Mouse (Mus musculus): ENCODE data around the gene Ppp1r9a.

The Ppp1r9a gene

GRCm38 (mm10) chr6:4956651-4957050, 53.9 kb downstream of the Ppp1r9a start:
- no peak for DNase-seq (ENCODE audit: low spot score)

DNA sequence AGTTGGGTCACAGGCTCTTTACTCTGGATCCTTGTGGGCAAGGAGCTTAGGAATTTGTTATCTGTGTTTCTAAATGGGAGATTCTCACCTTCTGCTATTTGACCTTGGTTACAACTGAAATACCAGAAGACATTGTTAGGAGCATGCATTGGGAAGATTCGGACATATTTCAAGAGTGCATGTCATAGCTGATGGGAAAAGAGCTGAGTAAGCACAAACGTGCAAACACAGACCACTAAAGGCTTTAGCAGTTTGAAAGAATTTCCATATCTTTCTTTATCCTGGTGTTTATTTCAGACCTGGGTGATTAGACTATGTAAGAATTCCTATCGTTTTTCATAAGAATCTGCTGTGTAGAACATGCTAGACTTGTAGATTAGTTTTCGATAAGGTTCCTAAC, 59.5 kb downstream of the Ppp1r9a start:
- no peak for DNase-seq (ENCODE audit: low spot score)

DNA sequence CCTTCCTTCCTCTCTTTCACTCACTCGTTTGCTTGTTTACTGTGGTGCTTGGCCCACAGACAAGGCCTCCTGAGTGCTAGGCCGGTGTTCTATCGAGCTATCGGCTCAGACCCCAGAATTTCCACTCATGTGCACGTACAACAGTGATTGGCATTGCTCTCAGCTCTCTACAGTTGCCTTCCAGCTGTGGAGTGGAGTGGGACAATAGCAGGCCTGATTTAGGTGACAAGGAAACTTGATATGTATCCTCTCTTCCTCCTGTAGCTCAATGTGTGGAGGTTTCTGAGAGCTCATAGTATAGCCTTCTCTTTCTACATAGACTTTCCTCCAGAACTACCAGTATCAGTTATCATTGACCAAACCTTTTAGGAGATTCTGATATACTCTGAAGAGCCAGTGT, 60.3 kb downstream of the Ppp1r9a start:
- DNase-seq (ENCODE audit: low spot score), result no peak

DNA sequence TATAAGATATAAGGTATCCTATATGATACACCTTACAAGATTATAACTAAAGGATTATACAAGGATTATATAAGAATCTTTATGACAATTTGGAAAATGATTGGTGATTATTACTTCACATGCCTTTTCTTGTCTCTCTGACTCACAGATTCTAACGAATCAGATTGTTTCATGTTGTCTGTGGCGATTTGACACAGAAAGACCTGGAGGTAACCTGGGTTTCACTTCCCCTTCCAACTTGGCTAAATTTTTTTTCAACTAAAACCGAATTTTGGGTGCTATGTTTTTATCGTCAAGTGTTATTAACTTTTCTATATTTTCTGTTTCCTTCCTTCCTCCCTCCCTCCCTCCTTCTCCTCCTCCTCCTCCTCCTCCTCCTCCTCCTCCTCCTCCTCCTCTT, 64.5 kb downstream of the Ppp1r9a start:
- no peak for DNase-seq (ENCODE audit: low spot score)

DNA sequence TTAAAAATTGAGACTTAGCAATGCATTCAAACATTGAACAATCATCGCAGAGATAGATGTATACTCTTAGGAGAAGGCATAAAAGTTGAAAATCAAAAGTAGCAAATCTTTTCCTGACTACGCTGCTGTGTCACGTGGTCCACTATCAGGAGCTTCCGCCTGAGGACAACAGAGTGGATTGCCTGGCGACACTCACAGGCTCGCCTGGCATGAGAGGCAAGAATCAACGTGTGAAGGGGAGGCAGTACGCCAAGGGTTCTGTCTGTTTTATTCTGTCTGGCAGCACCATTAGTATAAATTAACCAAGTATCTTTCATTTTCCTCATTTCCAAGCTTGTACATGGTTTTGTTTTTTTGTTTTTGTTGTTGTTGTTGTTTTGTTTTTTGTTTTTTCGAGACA, 68.5 kb downstream of the Ppp1r9a start:
- DNase-seq (ENCODE audit: low spot score), result no peak

DNA sequence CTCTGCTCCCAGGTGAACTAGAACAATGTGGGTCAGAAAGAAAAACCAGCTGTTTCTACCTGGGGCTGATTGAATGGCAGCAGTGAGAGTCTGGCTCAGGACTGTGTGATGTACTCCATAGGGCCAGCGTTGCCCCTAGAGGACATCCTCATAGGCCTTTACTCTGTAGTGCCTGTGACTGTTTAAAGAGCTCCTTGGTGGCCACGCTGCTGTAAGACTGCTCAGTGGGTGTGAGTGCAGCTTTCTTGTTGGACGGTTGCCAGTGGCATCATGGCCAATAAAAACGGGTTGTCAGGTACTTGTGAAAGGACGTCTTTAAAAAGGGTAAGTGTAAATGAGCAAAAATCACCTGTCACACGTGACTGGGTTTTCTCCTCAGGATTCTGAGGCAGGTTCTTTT, 70.1 kb downstream of the Ppp1r9a start:
- DNase-seq (ENCODE audit: low spot score), result peak; percentile 23

DNA sequence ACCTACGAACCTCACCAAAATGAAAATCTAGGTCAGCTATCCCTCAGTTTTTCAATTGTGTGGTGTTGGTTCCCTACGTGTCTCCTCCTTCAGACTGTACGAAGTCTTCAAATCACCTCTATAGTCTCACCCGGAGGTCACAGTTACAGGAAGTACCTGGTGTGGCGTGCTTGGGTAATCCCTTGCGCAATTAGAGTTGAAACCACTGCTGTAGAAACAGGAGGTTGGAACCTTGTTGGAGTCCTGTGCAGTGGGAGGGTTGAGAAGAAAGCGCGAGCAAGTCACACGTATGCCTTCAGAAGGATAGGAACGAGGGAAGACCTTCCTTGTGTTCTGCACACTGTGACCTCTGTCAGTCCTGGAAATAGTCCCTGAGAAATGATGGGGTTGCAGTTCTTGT, 70.6 kb downstream of the Ppp1r9a start:
- no peak for DNase-seq (ENCODE audit: low spot score)

DNA sequence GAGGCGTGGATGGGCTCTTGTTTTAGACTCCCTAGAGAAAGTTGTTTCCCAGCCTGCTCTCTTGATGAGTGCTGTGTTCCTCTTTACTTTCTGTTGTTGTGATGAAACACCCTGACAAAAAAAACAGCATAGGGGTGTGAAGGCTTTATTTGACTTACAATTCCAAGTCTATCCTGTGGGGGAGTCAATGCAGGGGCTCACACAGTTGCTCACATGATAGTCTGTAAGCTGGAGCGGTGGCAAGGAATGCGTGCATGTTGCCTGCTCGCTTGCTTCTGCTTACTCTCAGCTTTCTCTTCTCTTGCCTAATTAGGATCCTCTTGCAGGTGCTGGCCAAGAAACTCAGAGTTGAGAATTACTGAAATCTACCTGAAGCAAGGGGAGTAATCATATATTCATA, 74.8 kb downstream of the Ppp1r9a start:
- no peak for DNase-seq (ENCODE audit: low spot score)

DNA sequence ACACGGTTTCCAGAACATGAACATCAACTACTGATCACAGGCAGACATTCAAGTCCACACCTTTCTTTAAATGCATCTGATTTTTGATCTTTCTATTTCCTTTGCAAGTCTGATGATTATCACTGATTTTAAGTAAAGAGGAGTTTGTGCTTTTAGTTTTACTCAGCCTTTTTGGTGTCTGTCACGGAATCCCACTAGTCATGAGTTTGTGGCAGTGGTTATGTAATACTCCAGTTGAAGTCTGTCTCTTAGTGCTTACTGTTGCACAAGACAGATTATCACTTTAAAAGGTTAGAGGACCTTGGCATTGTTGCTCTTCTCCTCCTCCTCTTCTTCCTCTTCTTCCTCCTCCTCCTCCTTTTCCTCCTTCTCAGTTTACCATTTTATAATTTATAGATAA, 75.5 kb downstream of the Ppp1r9a start:
- DNase-seq (ENCODE audit: low spot score), result no peak

- no peak for DNase-seq (ENCODE audit: low spot score)
These were observed 76.2 kb downstream of the Ppp1r9a start for GRCm38 (mm10) chr6:4978897-4979296.

GRCm38 (mm10) chr6:4980113-4980512, 77.4 kb downstream of the Ppp1r9a start:
- DNase-seq (ENCODE audit: low spot score), result no peak

DNA sequence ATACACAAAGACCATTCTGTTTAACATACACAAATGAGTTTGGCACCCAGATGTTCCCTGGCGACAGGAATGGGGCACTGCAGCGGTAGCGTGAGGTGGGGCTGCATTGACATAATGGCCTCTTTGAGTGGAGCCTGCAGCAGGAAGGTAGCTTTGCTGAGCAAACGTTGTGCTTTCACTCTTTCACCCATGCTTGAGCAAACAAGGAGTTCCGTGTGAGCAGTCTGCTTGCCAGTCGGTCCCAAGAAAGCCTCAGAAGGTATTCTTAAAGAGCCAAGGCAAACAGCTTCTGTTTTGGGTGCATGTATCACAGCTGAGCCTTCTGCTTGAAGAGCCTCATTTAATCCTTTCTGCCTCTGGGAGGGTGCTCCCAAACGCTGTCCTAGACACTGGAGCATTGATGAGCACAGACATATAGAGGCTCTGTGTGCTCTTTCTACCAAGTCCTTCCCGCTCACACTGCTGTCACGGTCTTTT, 80.0 kb downstream of the Ppp1r9a start:
- no peak for DNase-seq (ENCODE audit: low spot score)

DNA sequence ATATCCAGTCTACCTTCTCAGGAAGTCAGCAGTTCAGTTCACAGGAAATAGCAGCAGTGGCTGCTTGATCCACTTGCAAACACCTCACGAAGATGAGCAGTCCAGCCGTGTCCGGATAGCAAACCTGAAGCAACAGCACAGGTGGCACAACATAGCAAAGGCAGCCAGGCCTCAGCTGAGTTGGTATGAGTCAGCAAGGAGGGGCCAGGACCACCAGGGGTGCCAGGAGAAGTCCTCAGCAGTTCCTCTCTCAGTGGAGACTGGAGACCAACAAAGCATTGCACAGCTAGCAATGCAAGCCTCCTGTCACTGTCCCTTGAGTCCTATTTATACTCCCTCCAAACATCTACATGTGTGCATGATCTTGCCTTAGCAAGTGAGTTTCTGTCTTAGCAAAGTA, 83.0 kb downstream of the Ppp1r9a start:
- DNase-seq (ENCODE audit: low spot score), result no peak

DNA sequence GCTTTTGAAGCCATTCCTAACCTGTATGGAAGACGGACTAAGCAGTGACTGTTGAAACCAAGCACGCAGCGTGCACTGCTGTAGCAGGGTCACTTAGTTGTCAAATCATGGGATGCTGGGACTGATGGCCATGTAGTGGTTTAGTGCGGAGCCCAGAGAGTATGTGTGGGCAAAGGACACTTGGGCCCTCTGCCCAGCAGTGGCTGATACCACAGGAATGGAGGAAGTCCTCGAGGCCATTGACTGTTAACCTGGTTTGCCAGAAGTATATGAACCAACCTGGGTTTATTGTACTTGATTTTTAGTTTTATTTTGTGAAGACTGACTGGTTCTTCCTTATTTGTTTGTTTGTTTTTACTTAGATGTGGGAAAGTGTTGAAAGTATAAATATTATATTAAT, 84.4 kb downstream of the Ppp1r9a start:
- no peak for DNase-seq (ENCODE audit: low spot score)

DNA sequence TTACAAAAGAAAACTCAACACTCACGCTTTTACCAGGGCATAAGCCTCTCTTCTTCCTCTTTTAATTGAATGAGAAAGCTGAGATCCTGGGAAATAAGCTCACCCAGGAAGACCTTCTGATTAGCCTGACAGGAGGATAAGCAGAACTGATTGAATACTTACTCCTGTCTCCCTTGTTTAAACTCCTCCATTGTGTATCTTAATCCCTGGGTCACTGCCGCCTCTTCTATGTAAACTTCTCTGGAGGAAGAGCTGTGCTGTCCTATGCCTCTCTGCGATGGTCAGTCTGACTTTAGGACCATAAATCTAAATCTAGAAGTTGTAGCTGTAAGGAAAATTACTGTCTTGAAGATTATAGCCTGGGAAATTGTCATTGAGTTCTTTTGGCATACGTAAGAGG, 86.0 kb downstream of the Ppp1r9a start:
- no peak for DNase-seq (ENCODE audit: low spot score)

DNA sequence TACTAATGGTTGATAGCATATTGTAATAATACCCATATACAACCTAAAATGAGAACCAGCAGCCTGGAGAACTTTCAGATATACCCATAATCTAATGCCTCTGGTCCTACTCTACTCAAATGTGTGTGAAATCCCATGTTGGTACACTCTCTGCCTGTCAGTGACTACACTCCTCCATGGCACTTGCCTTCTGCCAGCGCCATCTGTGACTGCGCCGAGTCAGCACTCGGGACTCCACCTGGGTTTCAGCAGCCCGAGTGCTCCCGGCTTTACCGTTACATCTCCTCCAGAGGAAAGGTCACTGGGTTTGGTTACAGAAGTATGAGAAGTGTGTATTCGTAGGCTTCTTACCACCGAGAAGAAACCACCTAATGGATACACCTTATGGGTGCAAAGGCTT, 89.6 kb downstream of the Ppp1r9a start:
- DNase-seq (ENCODE audit: low spot score), result no peak

DNA sequence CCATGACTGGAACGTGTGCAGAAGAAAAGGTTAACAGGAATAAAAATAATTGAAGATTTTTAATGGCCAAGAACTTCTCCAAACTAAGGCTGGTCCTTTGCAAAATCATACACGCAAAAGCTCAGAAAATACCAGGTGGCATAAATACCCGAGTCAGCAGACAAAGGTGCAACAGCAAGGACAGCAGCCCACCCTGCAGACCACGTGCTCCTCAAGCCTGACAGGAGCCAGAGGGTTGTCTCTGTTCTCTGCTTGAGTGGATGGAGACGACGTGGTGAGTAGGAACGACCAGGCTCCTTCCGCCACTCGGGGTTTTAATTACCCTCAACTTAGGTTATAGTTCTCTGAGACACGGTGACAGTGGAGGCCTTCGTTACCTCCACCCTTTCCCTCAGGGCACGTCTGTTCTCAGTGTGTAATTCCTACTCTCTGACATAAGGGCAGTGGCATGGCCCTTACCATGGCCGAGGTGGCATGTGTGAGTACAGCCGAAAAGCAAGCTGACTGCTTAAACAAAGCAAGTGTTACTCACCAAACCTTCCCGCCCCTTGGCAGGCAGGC, 91.0 kb downstream of the Ppp1r9a start:
- peak; percentile 54 for DNase-seq (ENCODE audit: low spot score)

GRCm38 (mm10) chr6:4994161-4994919, 91.6 kb downstream of the Ppp1r9a start:
- peak; percentile 55 for DNase-seq (ENCODE audit: low spot score)

- DNase-seq (ENCODE audit: low spot score), result no peak
These were observed 94.9 kb downstream of the Ppp1r9a start for GRCm38 (mm10) chr6:4997599-4997998.

GRCm38 (mm10) chr6:4998929-4999328, 96.2 kb downstream of the Ppp1r9a start:
- DNase-seq (ENCODE audit: low spot score), result no peak

DNA sequence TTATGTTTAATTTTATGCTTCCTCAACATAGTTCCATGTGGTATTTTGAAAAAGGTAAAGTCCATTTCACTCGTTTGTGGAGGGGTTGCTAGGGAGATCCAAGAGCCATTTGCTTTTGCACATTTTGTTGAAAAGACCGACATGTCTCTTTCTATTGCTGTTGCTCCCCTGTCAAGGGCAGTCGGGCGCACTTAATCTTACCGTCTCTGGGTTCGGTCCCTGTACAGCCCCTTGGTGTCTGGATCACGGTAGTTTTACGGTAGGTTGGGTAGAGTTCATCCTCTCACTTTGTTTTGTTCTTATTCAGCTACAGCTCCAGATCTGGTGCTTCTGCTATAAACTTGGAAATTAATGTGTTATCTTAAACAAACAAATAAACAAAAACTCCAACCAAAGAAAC, 98.1 kb downstream of the Ppp1r9a start:
- DNase-seq (ENCODE audit: low spot score), result no peak

- DNase-seq (ENCODE audit: low spot score), result peak; percentile 83
These were observed 103.0 kb downstream of the Ppp1r9a start for GRCm38 (mm10) chr6:5005491-5006275.

DNA sequence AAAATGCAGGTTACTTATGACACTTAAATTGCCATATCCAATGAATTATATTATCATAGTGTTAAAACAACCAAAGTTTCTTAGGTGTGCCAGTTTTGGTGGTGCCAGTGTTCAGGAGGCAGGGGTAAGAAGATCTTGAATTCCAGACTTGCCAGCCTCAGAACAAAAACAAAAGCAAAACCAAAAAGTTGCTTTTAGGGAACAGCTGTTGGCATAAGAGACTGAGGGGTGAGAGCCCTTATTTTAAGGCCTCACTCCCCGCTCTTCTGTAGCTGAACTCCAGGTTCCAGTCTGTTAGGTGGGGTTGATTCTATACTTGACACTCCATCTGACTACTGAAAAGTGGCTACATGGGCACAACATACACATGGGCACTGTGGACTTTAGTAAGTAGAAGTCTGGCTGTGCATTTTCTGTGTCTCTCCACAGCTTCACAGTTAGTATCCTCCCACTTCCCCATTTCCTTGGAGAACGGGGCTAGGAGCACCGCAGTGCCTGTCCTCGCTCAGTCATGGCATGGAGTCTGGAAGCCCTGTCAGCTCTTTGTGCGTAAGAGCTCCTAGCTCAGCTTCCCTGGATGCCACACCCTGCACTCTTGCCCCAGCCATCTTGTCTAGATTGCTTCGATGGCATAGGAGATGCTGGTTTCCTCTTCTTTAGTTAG, 103.7 kb downstream of the Ppp1r9a start:
- DNase-seq (ENCODE audit: low spot score), result peak; percentile 17

All from MN1 (cell line).